Mouse (Mus musculus): ENCODE results near the gene Tesc.
A peak's percentile ranks its signal among the peaks of the same experiment; 100 is the strongest.

Tesc gene

DNA sequence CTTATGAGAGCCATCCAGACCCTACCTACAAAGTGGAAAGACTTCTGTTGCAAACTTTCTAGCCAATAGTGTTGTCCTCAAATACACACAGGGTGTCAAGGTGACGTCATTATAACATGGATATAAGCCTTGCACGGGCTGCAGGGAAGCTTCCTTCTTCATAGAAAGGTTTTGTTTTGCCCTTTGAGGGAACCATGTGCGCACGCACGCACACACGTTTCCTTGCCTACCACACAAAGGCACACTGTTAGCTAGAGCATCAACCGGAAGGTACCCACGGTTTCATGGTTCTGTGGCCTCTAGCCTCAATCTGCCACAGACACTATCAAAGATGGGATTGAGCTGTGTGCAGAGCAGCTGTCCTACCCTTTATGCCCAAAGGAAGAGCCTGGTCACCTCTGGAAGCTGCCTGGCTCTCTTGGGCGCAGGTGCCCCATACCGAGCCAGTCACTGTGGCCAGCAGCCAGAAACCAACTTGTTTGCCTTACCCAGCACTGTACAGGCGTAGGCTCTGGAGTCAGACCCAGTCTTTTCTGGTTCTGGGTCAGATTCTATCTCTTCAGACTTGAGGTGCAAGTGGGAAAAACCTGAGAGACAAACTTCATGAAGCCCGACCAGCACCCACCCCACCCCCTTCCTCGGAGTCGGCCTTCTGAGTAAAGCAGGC lies 19.7 kb downstream of the Tesc start:
- no peak for DNase-seq

DNA sequence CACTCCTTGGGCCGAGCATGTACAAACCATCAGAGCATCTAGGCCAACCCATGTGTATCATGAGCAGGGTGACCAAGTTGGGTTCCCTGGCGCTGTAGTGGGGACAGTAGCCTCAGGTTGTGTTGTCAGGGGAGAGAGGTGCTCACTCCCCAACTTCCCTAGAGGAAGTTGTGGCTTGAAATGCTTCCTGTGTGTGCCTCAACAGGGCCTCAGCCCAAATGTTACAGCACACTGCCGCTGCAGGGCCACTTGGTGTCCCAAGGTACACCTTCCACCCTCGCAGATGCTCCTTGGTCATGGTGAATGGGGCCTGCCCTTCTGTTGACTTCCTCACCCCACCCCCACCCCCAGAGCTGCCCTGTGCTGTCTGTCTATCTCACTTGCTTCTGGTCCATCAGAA lies 20.9 kb downstream of the Tesc start:
- DNase-seq: no peak

DNA sequence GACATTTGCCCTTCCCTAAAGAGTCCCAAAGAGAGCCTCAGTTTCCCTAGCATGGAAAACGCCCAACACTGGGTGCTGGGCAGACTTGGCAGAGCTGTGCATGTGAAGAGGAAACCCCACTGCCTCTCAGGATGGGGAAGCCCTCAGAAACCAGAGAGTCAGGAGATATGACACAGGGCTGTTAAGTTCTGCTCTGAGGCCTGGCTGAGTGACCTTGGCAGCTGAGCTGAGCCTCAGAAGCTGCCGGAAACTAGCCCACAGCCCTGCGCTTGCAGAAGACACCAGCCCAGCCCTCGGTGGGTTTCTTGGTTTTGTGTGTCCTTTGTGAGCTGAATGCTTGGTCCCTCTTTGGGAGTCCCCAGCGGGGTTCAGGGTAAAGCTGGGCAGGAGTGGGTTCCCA lies 21.4 kb downstream of the Tesc start:
- DNase-seq: no peak

DNA sequence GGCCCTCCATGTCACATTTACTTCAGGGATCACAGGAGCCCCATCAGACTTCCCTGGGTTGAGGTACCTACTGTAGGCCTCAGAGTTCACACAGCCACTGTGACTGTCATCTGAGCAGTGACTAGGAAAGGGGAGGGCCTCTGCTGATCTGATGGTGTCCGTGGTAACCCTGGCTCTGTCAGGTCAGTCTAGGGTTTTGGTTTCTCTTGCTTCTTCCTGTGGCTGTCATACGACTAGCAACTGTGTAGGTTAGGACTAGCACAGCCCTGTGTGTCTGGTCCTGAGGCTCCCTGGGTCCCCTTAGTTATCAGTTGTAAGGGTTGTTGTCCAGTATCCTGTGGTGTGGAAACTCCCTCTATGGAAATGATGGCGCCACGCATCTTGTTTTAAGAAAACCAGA lies 23.2 kb downstream of the Tesc start:
- DNase-seq: no peak

DNA sequence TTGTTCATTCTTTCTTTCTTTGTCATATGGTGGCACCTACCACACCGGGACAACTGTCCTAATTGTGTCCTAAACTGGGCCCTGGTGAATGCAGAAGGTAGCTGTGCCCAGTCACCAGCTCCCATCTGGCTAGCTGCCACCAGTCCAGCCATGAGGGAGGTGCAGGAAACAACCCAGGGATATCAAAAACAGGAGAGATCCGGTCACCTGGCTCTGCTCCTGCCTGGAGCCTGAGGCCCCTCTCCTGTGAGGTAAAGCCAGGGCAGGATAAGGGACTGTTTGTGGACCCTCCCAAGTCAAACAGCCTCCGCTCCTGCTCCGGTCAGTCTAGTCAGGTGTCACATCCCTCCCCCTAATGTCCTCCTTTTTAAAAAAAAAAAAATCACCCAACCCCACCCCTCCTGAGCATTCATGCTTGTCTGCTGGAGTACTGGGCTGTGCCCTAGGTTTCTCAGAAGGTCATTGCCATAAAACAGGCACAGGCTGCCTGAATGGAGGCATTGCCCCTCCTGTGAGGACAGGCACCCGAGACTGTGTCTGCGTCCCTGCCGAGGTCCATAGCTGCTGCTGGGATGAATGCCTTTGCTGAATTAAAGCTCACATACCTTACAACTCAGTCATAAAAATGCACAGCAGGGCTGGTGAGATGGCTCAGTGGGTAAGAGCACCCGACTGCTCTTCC lies 24.6 kb downstream of the Tesc start:
- DNase-seq: no peak

DNA sequence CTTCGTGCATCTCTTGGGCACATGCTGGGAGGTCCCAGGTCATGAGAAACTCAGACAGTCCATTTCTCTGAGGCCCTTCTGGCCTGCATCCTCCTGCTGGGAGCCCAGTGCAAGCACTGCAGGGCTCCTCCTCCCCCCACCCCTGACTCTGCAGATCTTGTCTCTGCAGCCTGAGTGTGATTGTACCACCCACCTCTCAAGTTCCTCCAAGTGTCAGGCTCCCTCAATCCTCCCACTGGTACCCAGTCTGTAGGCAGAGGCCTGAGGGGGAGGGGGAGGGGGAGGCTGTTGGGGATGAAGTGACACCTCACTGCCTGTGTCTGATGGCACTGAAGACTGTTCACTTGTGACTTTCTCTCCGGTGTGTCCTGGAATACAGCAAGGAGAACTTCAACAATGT lies 25.7 kb downstream of the Tesc start:
- DNase-seq: no peak

DNA sequence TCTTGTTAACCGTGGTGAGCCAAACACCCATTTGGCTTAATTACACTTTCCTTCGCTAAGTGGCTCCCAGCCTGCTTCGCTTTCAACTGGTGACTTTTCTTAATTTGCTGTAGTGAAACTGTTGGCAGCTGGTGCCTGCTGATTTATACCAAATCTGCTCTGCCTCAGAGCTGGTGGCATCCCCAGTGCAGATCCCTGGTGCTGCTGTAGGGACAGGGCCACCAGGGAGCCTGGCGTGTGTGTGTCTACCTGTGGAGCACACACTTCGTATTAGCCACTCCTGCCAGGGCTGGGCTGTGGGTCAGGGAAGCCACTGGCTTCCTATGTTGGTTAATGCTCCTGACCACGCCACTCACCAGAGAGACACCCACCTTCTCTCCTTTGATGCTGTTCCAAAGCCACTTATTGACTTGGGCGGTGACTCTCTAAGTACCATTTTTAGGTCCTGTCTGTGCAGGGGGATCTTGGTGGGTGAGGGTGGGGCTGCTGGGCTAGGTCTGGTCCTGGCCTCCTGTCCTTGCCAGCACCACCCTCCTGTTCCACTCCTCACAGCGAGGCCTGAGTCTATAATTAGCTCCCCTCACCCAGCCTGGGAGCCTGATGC lies 30.1 kb downstream of the Tesc start:
- DNase-seq: no peak

DNA sequence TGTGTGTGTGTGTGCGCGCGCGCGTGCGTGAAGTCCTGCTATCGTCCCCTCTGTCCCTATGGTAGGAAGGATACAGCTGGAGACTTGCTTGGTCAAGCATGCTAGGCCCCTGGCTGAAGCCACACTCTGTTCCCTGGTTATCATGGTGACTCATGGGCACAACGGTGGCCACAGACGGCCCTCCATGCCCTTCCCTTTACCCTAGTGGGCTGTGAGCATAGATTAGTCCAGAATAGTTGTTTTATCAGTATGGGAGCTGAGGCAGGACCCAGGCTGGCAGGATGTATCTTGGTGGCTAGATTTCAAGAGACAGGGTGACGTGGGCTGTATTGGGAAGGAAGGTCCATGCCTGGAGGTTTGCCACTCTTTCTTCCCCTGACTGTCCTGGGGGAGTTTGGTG lies 31.3 kb downstream of the Tesc start:
- DNase-seq: no peak

DNA sequence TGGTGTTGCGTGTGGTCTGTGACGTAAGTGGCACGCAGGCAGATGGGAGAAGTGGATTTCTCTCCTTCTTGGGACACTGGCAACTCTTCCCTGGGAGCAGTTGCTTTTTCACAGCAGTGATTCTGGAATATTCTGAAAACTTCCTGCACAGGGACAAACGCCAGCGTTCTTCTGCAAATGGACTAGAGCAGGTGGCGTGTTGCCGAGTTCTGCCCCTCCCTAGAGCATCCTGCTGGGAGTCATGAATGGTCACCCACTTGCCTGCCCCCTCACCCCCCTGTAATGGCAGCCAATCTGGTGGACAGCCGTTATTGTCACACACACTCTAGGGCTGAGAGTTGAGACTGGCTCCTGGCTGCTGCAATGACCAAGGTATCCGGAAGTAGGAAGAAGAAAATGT lies 32.1 kb downstream of the Tesc start:
- no peak for DNase-seq

DNA sequence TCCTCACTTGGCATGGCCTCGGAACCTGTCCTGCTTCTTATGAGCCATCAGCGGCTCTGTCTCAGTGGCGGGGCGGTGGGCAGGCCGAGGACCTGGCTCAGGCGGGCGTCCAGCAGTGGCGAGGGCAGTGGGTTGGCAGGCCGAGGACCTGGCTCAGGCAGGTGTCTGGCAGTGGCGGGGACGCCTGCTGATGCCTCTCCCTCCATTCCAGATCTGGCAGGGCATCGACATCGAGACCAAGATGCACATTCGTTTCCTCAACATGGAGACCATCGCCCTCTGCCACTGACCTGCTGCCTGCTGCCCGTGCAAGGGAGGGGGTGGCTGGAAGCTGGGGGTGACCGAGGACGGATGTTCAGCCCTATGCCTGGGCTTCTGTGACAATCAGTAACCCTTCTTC lies 33.8 kb downstream of the Tesc start:
- no peak for DNase-seq

DNA sequence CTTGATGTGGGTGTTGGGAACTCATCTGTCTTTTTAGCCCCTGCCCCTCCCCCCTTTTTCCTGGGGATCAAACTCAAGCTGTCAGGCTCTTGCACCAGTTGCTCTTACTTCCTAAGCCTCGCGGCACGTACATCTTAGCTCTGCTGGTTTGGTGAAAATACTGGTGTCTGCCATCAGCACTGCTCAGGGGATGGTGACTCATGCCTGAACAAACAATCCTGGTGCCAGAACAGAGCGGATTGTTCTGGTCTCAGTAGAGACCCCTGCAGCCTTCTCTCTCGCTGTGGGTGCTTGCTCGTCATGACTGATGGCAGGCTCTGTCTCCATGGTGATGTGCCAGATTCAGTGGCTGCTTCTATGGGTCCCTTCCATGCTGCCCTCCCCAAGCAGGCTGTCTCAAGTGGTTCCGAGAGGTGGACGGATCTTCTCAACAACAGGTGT lies 35.7 kb downstream of the Tesc start:
- DNase-seq: peak; percentile 49

DNA sequence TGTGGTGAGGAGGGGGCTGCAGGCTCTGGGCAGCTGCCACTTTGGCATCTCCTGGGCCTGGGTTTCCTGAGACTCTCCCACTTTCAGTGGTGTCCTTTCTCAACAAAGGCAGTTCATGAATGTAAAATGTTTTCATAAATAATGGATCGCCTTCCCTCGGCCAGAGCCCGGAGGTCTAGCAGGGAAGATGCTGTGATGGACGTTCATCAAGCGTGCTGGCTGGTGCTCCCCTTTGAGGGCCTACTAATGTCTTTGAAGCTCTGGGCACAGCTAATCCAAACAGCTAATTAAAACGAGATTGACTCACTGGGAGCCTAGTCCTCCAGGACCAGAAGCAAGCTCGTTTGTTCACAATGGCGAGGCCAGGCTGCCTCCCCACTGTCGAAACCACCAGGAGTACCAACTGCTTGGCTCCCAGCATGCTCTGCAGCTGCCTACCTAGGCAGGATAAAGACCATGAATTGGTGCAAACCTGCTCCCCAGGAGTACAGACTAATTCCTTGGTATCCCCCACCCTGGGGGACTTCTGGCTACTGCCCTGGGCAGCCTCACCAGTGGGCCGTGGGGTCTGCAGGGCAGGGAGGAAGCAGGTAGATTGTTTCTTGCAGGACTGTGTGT lies 36.9 kb downstream of the Tesc start:
- DNase-seq: no peak

DNA sequence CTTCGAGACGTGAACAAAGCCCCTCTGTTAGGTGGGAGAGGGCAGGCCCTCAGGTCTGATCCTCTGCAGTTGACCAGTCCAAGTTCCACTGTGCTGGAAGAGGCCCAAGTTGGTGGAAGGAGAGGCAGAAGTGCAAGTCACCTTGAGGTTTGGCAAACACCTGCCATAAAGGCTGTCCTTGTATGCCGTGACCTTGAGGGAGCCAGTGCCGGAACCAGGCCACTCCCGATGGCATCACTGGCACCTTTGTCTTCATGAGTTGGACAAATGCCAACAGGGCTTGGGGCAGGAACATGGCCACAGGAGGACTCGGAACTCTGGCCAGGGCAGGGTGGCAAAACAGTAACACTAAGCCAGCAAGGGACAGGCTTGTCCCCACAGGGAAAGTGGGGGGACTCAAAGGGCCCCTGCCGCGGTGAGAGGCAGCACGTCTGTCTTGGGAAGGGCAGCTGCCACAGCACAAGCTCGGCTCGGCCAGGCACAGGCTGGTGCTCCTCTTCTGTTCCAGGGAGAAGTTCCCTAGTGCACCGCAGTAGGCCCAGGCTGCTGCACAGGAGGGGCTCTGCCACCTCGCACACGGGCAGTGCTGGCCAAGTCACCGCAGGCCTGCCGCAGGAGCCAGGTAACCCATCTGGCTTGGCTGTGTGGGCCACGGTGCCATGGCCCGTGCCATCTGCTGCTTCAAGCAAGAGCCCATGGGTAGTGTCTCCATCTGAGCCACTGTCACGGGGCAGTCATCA lies 38.1 kb downstream of the Tesc start:
- no peak for DNase-seq

DNA sequence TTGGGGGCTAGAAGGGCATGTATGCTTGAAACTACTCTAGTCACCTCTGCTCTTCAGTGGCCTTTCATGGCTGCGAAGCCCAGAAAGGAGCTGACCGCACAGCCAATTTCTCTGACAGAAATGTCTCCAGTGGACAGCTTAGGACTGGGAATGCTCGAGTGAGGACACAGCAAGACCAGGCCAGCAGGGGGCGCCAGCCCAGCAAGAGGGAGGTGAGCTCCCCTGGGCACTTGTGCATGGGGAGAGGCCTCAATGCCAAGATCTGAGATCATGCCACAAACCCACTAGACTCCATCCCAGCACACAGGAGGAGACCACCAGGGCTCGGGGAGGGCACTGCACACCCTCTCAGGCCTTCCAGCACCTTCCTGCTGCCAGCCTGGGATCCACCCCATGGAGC lies 39.3 kb downstream of the Tesc start:
- peak; percentile 57 for DNase-seq

DNA sequence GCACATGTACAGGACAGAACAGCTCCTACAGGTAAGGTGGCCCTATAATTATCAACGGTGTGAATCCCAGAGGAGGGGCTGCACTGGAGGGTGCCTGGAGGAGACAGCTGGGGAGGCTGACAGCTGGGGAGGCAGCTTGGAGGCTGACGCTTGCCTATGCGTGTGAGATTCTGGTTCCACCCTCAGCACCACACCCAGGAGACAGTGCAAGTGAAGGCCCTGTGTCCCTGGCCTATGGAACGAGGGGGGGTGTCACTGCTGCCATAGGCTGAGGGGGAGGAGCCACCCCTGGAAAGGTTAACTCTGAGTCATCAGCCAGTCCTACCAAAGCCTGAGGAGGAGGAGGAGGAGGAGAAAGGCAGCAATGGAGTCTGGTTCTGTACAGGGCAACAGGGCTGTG lies 40.0 kb downstream of the Tesc start:
- DNase-seq: no peak

DNA sequence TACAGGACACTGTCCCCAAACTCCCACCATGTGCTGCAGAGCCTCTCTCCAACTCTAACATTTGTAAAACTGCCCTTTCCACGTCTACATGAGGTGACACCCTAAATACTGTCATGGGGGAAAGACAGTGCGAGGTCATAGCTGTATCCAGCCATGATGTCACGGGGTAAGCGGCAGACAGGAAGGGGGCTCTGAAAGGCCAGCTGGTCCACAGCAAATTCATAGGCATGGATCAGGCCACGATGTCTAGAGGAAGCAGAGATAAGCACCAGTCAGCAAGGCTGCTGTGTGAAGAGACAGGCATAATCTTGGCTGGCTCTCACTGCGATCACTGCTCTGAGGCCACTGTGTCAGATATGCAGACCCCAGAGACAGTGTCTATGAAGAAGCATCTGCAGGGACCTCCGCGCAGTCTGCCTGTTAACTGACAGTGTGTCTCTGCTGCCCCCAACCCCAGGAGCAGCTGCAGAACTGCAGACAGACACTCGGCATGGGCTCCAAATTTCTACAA lies 40.5 kb downstream of the Tesc start:
- no peak for DNase-seq

DNA sequence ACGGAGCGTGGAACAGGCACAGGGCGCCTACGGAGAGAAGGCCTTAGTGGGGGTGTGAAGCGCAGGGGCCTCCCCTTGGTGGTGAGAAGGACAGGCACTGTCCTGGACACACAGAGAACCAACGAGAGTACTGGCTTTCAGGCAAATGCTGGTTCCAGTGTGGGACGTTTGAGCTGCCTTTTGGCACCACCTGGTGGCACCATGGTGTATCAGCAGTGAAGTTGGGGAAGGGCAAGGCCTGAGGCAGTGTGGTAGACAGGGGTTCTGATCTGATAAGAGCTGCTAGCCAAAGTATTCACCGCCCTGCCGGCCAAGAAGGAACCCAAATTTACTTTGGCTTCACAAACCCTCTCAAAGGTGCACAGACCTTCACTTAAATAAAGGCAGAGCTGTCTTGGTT lies 41.8 kb downstream of the Tesc start:
- DNase-seq: peak; percentile 78

DNA sequence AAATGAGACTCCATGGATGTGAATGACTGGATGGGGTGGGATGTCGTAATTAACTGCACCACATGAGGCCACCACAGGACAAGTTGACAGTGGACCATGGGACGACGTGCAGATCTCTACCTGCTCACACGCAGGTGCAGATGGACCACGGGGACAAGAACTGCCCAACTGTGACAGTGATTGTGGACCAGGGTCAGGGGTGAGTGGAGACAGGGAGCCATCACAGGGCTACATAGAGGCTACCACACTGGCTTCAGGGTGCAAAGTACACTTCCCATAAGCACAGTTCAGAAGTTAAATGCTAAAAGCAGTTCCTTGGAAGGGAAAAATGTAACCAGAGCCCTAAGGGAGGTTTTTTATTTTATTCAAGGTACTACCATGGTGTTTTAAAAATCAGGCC lies 44.2 kb downstream of the Tesc start:
- no peak for DNase-seq

DNA sequence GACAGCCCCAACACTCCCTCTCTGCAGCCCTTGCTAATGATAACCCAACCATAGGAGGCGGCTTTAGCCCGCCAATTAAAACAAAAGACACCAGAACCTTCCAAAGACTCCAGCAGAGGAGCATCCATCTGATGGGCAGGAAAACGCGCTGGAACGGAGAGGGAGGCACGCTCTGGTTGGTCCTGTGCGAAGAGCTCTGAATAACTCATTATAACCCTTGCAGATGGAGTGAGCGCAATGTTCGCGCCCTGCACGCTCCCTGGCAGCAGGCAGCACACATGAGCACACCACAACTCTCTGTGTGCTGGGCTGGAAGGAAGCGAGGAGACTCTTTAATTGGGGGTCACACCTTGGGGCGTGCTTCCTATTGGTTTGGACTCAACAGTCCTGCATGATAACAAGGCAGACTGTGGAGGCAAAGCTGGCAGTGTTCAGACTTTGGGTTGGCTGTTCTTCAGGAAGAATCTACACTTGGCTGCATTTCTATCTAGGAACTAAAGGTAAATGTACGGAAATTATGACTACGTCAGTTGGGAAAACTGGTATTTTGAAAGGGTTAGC lies 45.8 kb downstream of the Tesc start:
- DNase-seq: no peak

DNA sequence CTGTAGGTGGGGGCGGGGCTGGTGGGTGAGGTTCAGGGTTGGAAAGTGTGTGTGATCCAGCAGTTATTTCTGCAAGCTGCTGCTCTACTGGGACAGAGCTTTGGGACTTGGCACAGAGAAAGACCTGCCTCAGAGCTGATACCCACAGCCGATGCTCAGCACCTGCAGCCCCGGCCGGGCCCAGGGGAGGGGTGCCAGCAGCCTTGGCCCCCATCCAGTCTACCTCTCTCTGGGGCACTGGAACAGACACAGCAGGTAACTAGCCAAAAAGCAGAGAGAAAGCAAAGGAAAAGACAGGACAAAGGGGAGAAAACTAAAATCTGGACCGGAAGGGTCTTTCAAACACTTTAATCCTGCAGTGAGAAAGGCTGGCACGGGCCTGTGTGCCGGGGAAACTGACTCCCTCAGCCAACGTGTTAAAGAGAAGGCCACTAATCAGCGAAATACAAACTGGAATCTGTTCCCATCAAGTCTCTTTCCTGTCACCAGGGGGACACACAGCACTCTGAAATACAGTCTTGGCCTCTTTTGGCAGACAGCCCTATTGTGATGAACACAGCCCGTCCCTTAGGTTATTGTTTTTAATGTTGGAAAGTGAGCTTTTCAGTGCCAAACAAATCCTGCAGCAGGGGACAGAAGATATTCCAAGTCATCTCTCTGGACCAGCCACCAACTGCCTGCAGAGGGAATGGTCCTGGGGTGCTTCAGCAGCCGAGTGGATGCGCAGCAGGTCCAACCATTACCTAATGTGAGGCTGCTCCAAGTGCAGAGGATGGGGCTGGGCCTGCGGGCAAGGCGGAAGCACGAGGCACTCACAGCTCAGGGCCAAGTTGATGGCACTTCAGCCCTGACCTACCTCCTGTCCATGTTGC lies 49.4 kb downstream of the Tesc start:
- DNase-seq: no peak

DNA sequence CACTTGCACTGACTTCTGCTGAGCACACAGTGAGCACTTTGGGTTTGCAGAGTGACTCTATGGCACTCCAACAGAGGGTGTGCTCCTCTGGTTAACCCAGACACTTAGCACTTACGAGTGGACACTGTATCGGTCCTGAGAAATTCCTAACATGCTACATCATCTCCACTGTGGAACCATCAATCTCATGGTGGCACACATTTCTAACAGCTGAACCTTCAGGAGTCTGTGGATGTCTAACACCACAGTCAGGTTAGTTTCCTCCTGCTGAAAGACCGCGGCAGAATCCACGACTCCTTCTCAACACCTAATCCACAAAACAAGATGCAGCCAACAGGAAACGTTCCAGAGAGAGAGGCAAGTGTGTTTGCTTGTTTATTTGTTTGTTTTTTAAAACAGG lies 51.0 kb downstream of the Tesc start:
- DNase-seq: no peak

DNA sequence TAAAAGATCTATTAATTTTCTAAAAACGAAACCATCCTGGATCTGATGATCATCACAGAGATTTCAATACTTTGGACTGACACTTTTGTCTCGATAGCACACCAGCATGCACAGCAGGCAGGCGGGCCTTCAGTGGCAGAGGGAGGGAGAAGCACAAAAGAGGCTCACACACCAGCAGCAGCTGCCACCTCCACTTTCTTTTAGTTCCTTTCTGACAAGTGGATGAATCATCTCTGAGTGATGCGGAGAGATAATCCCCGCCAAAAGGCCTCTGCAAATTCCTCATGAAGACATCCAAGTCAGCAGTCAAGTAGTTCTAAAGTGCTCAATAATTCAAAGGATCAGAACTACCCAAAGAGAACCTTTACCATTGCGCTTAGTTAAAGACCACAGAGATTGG lies 51.8 kb downstream of the Tesc start:
- DNase-seq: no peak
